ENCODE assay signal across 23 mouse cellular contexts in genomic region chr7:16785541-16786083, GRCm38 (mm10). TPM values are rescaled to one million over a fixed set of nuclear protein-coding genes. Genes with fewer than 3 reads are reported as not detected.
DNase-seq lines count a peak whose midpoint lies in the region; ATAC-seq and TF ChIP-seq lines count a peak whose summit lies in the region.
"Had no signal": no experiment of that assay in that cellular context is flagged by ENCODE, and none has a peak within 500 bp of the region (broad histone marks: within the 10 kb centered on the region; RNA-seq: fewer than 3 reads in every experiment).

No protein-coding gene starts in this region.

- no peaks in the 10 kb centered on the region for H3K27me3 ChIP-seq in ES-Bruce4 (ENCODE audit: control insufficient read depth, insufficient read depth, low read length, poor library complexity, severe bottlenecking)
- no peaks in the 10 kb centered on the region for H3K27me3 ChIP-seq in liver, embryonic 16.5 days (ENCODE audit: control insufficient read depth, insufficient read depth, low read depth, low read length)
- H3K27me3 ChIP-seq: heart, embryonic 12.5 days; hindbrain, embryonic 12.5 days had no signal

- TF ChIP-seq CTCF in ES-Bruce4 (IDR thresholded peaks at IDR 0.05; ENCODE audit: low read depth, low read length), result no peak

- no peak overlapping the region for H3K4me3 ChIP-seq in ES-Bruce4 (ENCODE audit: low read depth, low read length)
- H3K4me3 ChIP-seq in brown adipose tissue, adult 24 weeks (ENCODE audit: insufficient read depth, low read depth, low read length), result peak overlapping the region; percentile 39
- peak overlapping the region; percentile 96 for H3K4me3 ChIP-seq in liver, embryonic 16.5 days (ENCODE audit: low read depth, low read length)
- H3K4me3 ChIP-seq: forebrain, embryonic 12.5 days; heart, embryonic 12.5 days; hindbrain, embryonic 12.5 days; midbrain, embryonic 13.5 days; neural tube, embryonic 12.5 days had no signal

- peak overlapping the region; percentile 84 for H3K4me2 ChIP-seq in liver, embryonic 16.5 days (ENCODE audit: low read depth, low read length)
- H3K4me2 ChIP-seq: midbrain, embryonic 13.5 days had no signal

- no peak overlapping the region for H3K27ac ChIP-seq in ES-Bruce4 (ENCODE audit: insufficient read depth, low read length)
- H3K27ac ChIP-seq in brown adipose tissue, adult 24 weeks (replicated peaks; ENCODE audit: low read depth, low read length), result 0 out of 2 replicates have a peak overlapping the region, but pooled peaks have one; percentile 15
- peak overlapping the region; percentile 99 for H3K27ac ChIP-seq in liver, embryonic 16.5 days (ENCODE audit: low read length)
- H3K27ac ChIP-seq: embryonic facial prominence, embryonic 10.5 days; forebrain, embryonic 12.5 days; hindbrain, embryonic 12.5 days; midbrain, embryonic 13.5 days; neural tube, embryonic 12.5 days had no signal

- no peak for TF ChIP-seq POLR2A in ES-Bruce4 (IDR thresholded peaks at IDR 0.05; ENCODE audit: insufficient read depth, low read length)

- ATAC-seq in liver, embryonic 16.5 days (ENCODE audit: low read depth), result no peak
- ATAC-seq: midbrain, embryonic 13.5 days had no signal

- H3K9ac ChIP-seq in ES-Bruce4 (ENCODE audit: low read depth, poor library complexity, severe bottlenecking), result peak overlapping the region; percentile 94; the same call in 1 of the 2 replicates
- H3K9ac ChIP-seq in liver, embryonic 16.5 days (ENCODE audit: low read depth, low read length), result peak overlapping the region; percentile 98
- H3K9ac ChIP-seq: forebrain, embryonic 12.5 days; heart, embryonic 12.5 days; hindbrain, embryonic 12.5 days; midbrain, embryonic 13.5 days; neural tube, embryonic 12.5 days had no signal

- H3K36me3 ChIP-seq in ES-Bruce4 (ENCODE audit: control insufficient read depth, insufficient read depth, low read length, poor library complexity, severe bottlenecking), result peaks cover 34% of the 10 kb centered on the region
- H3K36me3 ChIP-seq in liver, embryonic 16.5 days (ENCODE audit: control insufficient read depth, insufficient read depth), result peaks cover 56% of the 10 kb centered on the region
- H3K36me3 ChIP-seq: hindbrain, embryonic 12.5 days; neural tube, embryonic 12.5 days had no signal

- WGBS in liver, embryonic 16.5 days (ENCODE audit: insufficient replicate concordance), result 79% methylated on average over 8 of the region's 8 CpGs

- no peaks in the 10 kb centered on the region for H3K9me3 ChIP-seq in ES-Bruce4 (replicated peaks; ENCODE audit: control insufficient read depth, insufficient read depth, low read length, poor library complexity, severe bottlenecking)
- H3K9me3 ChIP-seq in liver, embryonic 16.5 days (replicated peaks; ENCODE audit: control insufficient read depth, low read length), result no peaks in the 10 kb centered on the region
- H3K9me3 ChIP-seq: embryonic facial prominence, embryonic 10.5 days; forebrain, embryonic 12.5 days; heart, embryonic 12.5 days; hindbrain, embryonic 12.5 days; midbrain, embryonic 13.5 days; neural tube, embryonic 12.5 days had no signal

- H3K4me1 ChIP-seq in ES-Bruce4 (ENCODE audit: control insufficient read depth, insufficient read depth, low read length), result peaks cover 2% of the 10 kb centered on the region
- no peaks in the 10 kb centered on the region for H3K4me1 ChIP-seq in brown adipose tissue, adult 24 weeks (ENCODE audit: control insufficient read depth, insufficient read depth, insufficient read length, low read length)
- H3K4me1 ChIP-seq in liver, embryonic 16.5 days (ENCODE audit: control insufficient read depth, low read depth, low read length), result peaks cover 33% of the 10 kb centered on the region

- DNase-seq in heart, adult 18-20 months, result peak; percentile 14 to 40
- DNase-seq in heart, postnatal 10 days, result no peak
- no peak for DNase-seq in left cerebral cortex, adult 18-20 months (ENCODE audit: low spot score in 2 of 2)
- no peak for DNase-seq in thymus, postnatal 36 days
- DNase-seq: adrenal gland, postnatal 36 days; cerebellum, adult 11 months; cerebellum, adult 9-11 months; heart, postnatal 14 days; kidney, adult 18-20 months; lung, adult 18-20 months; lung, postnatal 14 days; retina, postnatal 1 day; right cerebral cortex, postnatal 25 days; spleen, adult 18-20 months had no signal

- intact Hi-C loops in heart, postnatal 10 days (cut with DNase I), result no loop called here

- no peak for TF ChIP-seq EP300 in ES-Bruce4 (IDR thresholded peaks at IDR 0.05; ENCODE audit: insufficient read depth, low read depth, low read length)

RNA-seq across cellular contexts. Expression of gene Slc1a5, which starts 4.5 kb away (rescaled TPM):
- 10 to 100 TPM; 13.0 to 26.3 TPM for total RNA-seq in heart, adult 18-20 months (2021)
- total RNA-seq in heart, postnatal 10 days (2021), result 10 to 100 TPM; 22.6 to 28.7 TPM
- polyA plus RNA-seq in ES-Bruce4 (2011; ENCODE audit: insufficient read depth, insufficient read length, low read depth, missing spikeins), result 101 and 108 TPM in 2 replicates
- polyA plus RNA-seq in brown adipose tissue, adult 24 weeks (2012; ENCODE audit: insufficient read depth, insufficient read length, missing spikeins), result 297 and 414 TPM in 2 replicates
- polyA plus RNA-seq in liver, embryonic 16.5 days (2015; fragmentation: Nextera tagmentation; extraction: Ambion mirVana), result 101 and 119 TPM in 2 replicates
- total RNA-seq in left cerebral cortex, adult 18-20 months (2021), result 1 to 10 TPM; 2.9 to 4.2 TPM

RNA-seq across cellular contexts. Expression of gene Strn4, which starts 30.1 kb away (rescaled TPM):
- 10 to 100 TPM; 50.3 to 60.0 TPM for total RNA-seq in heart, adult 18-20 months (2021)
- 10 to 100 TPM; 80.1 to 81.2 TPM for total RNA-seq in heart, postnatal 10 days (2021)
- polyA plus RNA-seq in ES-Bruce4 (2011; ENCODE audit: insufficient read depth, insufficient read length, low read depth, missing spikeins), result 53.5 and 55.5 TPM in 2 replicates
- polyA plus RNA-seq in brown adipose tissue, adult 24 weeks (2012; ENCODE audit: insufficient read depth, insufficient read length, missing spikeins), result 19.4 and 21.5 TPM in 2 replicates
- 27.4 and 29.8 TPM in 2 replicates for polyA plus RNA-seq in liver, embryonic 16.5 days (2015; fragmentation: Nextera tagmentation; extraction: Ambion mirVana)
- 100 to 1,000 TPM; 258 to 281 TPM for total RNA-seq in left cerebral cortex, adult 18-20 months (2021)

RNA-seq across cellular contexts. Expression of gene Fkrp, which starts 30.9 kb away (rescaled TPM):
- total RNA-seq in heart, adult 18-20 months (2021), result 10 to 100 TPM; 49.1 to 53.1 TPM
- 10 to 100 TPM; 45.5 to 48.1 TPM for total RNA-seq in heart, postnatal 10 days (2021)
- 14.7 and 17.4 TPM in 2 replicates for polyA plus RNA-seq in ES-Bruce4 (2011; ENCODE audit: insufficient read depth, insufficient read length, low read depth, missing spikeins)
- 8.4 and 11.1 TPM in 2 replicates for polyA plus RNA-seq in brown adipose tissue, adult 24 weeks (2012; ENCODE audit: insufficient read depth, insufficient read length, missing spikeins)
- polyA plus RNA-seq in liver, embryonic 16.5 days (2015; fragmentation: Nextera tagmentation; extraction: Ambion mirVana), result 7.8 and 8.9 TPM in 2 replicates
- total RNA-seq in left cerebral cortex, adult 18-20 months (2021), result 10 to 100 TPM; 51.3 to 56.2 TPM

RNA-seq across cellular contexts. Expression of gene Ap2s1, which starts 47.4 kb away (rescaled TPM):
- 10 to 100 TPM; 66.9 to 78.5 TPM for total RNA-seq in heart, adult 18-20 months (2021)
- 100 to 1,000 TPM; 118 TPM for total RNA-seq in heart, postnatal 10 days (2021)
- polyA plus RNA-seq in ES-Bruce4 (2011; ENCODE audit: insufficient read depth, insufficient read length, low read depth, missing spikeins), result 88.3 and 91.5 TPM in 2 replicates
- polyA plus RNA-seq in brown adipose tissue, adult 24 weeks (2012; ENCODE audit: insufficient read depth, insufficient read length, missing spikeins), result 80.6 and 87.2 TPM in 2 replicates
- 151 and 155 TPM in 2 replicates for polyA plus RNA-seq in liver, embryonic 16.5 days (2015; fragmentation: Nextera tagmentation; extraction: Ambion mirVana)
- 100 to 1,000 TPM; 227 to 260 TPM for total RNA-seq in left cerebral cortex, adult 18-20 months (2021)

RNA-seq across cellular contexts. Expression of gene Prkd2, which starts 57.1 kb away (rescaled TPM):
- total RNA-seq in heart, adult 18-20 months (2021), result 10 to 100 TPM; 19.7 to 22.2 TPM
- 10 to 100 TPM; 27.8 to 31.9 TPM for total RNA-seq in heart, postnatal 10 days (2021)
- 18.4 and 18.5 TPM in 2 replicates for polyA plus RNA-seq in ES-Bruce4 (2011; ENCODE audit: insufficient read depth, insufficient read length, low read depth, missing spikeins)
- polyA plus RNA-seq in brown adipose tissue, adult 24 weeks (2012; ENCODE audit: insufficient read depth, insufficient read length, missing spikeins), result 8.5 and 11.3 TPM in 2 replicates
- polyA plus RNA-seq in liver, embryonic 16.5 days (2015; fragmentation: Nextera tagmentation; extraction: Ambion mirVana), result 2.8 and 3.6 TPM in 2 replicates
- 1 to 10 TPM; 5.6 to 7.8 TPM for total RNA-seq in left cerebral cortex, adult 18-20 months (2021)

Comparison
In these comparisons a context has a peak if more than half of its experiments do, and no peak if none do; other contexts are left out.
1. DNase-seq: peak in heart, adult 18-20 months (2 of 2); none in heart, postnatal 10 days (0 of 2), left cerebral cortex, adult 18-20 months (0 of 2) and thymus, postnatal 36 days (0 of 2).